Mouse (Mus musculus) large intestine, adult 2 months (tissue): ENCODE measurements around the gene Zfp280b. TPM values are rescaled to one million over a fixed set of nuclear protein-coding genes. Genes with fewer than 3 reads are reported as not detected.
"Not testable (repeated sequence)": the region's sequence is repeated elsewhere in the genome, so short reads cannot be mapped to it uniquely, and the experiment has no call there.

ENCODE experiments used
- DNase-seq: peaks from one replicate; pipeline ENCODE4 v3.0.0-alpha.2; 2012; ENCODE audit warnings: low read depth, low spot score
- WGBS: fragments of 180-500 bp; shearing (Covaris S2); methylation state at CpG from one replicate; pipeline ENCODE4 v1.1.7; 2018; 5-methylcytosine and 5-hydroxymethylcytosine counted together
- polyA plus RNA-seq: library from polyadenylated mRNA; depleted of rRNA; stranded (reverse); fragments of >200 nt; gene quantifications from 2 replicates; pipeline ENCODE4 v1.2.3, GENCODE M21; 2012

Zfp280b gene
- polyA plus RNA-seq, 1 experiment: 6.5 TPM

DNA sequence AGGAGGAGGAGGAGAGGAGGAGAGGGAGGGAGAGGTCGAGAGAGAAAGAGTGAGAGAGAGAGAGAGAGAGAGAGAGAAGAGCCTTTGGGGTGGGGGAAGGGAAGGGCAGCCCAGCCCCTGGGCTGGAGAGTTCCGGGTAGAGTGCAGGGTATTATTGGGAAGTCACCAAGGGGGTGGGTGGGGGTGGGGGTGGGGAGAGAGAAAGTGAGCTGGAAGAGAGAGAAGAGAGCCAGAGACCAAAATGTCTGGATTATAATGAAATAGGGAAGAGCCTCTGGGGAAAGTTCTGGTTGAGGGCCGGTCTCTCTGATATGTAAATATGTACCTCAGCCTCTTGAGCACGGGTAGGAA lies 4.5 kb upstream of the Zfp280b start:
- WGBS: 19% methylated on average over 4 of the region's 4 CpGs

DNA sequence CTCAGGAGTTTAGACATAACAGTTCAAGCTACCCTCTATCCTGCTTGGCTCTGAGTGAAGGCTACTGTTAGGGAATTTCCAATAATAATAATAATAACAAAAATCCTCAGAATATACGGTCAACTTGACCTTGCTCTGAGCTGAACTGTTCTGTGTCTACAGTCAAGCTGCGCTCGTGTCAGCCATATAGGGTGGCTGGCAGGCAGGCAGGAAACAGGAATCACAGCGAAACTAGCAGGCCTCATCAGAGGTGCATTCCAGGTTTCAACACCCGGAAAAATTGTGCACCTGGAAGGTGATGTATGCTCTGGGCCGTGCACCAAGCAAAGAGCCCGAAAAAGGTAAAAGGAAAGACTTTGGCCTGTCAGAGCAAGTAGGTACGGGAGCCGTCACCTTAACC lies 4.1 kb upstream of the Zfp280b start:
- 49% methylated on average over 9 of the region's 9 CpGs for WGBS
- no peak for DNase-seq

More for the DNA sequence above, 4.5 kb upstream of the Zfp280b start:
- no peak for DNase-seq

DNA sequence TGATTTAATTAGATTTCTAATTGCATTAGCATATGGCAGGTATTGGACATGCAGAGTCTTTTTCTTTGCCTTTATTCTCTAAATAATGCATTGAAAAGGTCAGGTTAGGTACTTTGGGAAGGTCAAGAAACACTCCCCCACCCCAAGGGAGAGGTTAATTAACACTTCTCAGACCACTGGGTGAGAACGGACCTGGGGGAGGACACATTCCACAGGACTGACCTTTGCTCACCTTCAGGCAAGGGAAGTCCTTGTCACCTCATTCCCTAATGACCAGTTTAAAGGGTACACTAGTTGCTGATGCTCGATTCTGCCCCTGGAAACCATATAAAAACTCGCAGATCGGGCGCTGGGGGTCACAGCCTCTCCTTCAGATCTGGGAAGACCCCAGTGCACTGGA lies 3.2 kb upstream of the Zfp280b start:
- WGBS: 92% methylated on average over 5 of the region's 5 CpGs
- DNase-seq: no peak

DNA sequence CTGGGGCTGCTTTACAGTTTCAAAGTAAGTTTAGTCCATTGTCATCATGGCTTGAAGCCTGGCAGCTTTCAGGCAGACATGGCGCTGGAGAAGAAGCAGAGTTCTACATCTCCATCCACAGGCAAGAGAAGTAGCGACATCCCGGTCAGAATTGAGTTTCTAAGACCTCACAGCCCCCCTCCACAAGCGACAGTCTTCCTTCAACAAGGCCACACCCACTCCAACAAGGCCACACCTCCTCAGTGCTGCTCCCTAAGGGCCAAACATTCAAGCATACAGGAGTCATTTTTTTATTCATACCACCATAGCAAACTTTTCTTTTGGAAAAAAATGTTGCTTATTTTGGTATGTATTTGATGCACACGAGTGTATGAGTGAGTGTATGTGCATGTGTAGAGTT lies 2.0 kb upstream of the Zfp280b start:
- DNase-seq: no peak
- WGBS: 77% methylated on average over 5 of the region's 5 CpGs

DNA sequence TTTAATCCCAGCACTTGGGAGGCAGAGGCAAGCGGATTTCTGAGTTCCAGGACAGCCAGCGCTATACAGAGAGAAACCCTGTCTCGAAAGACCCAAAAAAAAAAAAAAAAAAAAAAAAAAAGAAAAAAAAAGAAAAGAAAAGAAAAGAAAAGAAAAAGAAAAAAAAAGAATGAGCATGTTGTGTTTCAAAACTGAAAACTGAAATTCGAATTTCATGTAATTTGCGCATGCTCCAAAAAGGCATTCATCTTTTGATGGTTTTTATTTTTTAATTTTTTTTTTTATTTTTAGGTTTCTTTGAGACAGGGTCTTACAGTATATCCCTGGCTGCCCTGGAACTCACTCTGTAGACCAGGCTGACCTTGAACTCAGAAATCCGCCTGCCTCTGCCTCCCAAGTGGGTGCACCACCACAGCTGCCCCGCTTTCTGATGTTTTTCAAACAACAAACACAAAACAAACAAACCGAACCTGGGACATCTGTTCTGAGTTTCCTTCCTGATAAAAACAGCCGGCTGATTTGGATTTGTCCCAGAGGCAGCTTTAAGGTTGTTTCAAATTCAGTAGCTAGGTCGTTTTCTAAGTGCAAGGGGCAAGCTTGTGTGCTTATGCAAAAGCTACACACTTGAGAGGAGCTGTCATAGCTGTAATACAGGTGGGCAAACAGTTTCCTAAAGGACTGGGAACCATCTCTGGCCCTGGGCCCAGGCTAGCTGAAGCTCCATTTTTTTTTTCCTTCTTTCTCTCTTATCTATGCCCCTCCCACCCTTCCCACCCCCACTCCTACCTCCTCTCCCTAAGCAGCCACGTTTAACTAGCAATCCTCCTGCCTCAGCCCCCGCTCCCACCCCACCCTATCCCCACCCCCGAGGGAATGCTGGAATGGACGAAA lies 694 bp upstream of the Zfp280b start:
- DNase-seq: no peak
- 38% methylated on average over 14 of the region's 14 CpGs for WGBS

DNA sequence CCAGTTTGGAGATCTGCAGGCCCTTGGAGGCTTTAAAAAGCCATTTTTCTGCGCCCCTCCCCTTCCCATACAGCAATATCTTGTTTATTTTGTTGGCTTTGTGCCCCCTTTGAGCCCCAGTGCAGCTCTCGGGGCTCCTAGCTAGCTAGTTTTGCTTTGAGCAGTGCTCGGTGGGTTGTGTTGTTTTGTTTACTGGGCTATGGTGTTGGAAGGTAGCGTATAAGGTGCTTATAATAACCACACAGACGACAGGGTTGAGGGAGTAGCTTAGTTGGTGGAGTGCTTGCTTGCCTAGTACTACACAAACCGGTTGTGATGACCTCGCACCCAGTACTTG lies 637 bp downstream of the Zfp280b start:
- WGBS: 4% methylated on average over 7 of the region's 7 CpGs
- no peak for DNase-seq

DNA sequence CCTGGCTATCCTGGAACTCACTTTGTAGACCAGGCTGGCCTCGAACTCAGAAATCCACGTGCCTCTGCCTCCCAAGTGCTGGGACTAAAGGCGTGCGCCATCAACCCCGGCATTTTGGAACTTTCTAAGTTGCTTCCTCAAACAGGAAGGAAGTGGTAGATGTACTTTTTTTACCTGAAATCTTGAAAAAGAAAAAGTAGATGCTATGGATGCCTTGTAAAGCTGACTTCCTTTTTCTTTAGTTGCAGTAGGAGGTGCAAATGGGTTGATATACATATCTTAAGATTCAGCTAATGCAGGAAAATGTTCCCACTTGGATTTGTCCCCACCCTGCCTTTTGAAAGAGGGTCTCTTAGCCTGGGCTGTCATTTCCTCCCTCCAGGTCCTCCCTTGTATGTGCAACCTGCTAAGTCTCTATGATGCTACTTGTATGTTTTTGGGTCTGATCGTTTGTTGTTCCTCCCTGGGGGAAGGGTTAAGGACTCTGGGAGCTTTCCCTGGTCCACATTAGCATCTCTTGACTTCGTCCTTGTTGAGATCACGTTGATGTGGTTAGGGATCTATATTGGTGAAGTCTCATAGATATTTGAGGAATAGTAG lies 1.7 kb downstream of the Zfp280b start:
- DNase-seq: no peak
- WGBS: 86% methylated on average over 8 of the region's 8 CpGs

DNA sequence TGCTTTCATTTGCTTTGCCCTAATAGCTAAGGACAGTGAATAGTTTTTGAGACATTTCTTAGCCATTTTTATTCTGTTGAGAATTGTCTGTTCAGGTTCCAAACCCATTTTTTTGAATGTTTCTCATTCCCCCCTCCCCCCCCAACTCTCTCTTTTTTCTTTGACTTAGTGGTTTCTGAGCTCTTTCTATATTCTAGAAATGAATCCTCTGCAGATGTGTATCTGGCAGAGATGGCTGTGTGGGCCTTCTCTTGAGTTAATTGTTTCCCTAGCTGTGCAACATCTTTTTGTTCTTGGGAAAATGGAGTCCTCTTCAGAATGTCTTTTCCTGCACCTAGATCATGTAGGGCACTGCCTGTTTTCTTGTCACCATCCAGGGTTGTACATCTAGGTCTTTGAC lies 2.8 kb downstream of the Zfp280b start:
- no peak for DNase-seq

DNA sequence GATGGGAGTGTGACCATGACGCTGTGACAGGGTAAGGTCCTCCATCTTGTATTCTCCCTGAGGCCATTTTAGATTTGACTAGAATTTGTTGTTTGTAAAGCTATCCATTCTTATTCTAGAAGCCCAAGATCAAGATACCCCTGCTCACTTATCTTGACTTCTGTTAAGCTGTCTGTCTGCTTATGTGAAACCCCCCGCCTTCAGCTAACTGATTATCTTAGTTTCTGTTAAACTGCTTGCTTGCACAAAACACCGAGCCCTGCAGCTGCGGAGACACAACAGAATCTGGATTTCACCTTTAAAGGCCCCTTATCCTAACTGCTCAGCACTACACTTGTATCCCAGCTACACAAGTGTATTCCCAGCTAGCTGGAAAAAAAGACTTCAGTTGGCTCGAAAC lies 4.5 kb downstream of the Zfp280b start:
- DNase-seq: no peak
- WGBS: 96% methylated on average over 5 of the region's 5 CpGs

DNA sequence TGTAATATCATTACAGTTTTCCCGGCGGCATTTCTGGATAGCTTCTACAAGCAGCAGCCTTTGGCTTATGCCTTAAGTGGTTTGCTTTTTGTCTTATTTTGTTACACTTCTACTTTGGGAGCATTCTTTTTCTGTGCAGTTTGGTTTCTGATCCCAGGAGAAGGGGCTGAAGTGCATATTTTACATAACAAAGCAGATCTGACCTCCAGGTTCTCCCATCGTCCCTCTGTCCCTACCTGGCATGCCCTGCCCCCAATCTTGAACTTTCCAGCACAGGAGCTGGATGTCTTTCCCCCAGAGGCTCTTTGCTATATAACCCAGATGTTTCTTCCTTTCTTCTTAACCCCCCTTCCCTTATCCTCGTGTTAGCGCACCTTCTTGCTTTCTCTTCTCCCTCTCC lies 12.9 kb downstream of the Zfp280b start:
- 63% methylated on average over 5 of the region's 5 CpGs for WGBS
- no peak for DNase-seq

DNA sequence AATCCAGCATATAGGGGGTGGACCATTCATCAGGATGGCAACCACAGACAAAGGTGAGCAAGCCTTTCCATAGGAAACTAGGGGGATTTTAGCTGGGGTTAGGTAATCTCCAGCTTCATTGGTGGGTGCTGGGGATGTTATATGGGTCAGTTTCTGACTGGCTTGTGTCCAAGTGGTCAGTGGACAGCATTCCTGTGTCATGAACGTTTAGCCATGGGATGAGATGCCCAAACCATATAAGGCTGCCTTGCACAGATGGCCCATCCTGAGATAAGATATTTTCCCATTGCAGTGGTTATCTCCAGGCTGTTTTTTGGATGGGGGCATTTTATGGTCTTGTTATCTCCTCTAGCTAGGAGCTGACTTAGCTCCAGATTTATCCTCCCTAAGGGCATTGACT lies 14.3 kb downstream of the Zfp280b start:
- 0% methylated on average over 1 of the region's 1 CpGs for WGBS
- DNase-seq: no peak

DNA sequence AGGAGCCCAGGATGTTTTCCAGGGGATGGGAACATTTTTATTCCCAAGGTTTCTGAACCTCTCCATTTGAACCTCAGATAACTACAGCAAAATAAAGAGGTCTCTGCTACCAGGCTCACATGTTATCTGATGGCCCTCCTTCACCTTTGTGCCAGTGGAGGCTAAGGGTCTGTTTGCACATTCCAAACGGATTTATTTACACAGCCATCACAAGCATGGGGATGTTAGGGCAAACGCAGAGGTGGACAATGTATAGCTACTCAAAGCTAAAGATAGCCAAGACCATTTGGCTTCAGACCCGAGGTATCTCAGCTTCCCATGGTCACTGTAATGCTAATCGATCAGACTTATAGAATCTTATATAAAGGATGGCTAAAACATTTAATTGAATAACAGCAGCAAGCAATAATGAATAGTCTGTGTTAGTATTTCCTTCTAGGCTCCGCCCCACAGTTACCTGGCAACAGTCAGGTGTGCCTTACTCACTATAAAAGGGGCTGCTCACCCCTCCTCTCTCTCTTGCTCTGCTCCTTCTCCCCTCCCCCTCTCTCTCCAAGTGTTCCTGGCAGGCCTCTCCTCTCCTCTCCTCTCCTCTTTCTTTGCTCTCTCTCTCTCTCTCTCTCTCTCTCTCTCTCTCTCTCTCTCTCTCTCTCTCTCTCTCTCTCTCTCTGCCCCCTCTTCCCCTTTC lies 14.9 kb downstream of the Zfp280b start:
- 17% methylated on average over 5 of the region's 5 CpGs for WGBS
- no peak for DNase-seq

DNA sequence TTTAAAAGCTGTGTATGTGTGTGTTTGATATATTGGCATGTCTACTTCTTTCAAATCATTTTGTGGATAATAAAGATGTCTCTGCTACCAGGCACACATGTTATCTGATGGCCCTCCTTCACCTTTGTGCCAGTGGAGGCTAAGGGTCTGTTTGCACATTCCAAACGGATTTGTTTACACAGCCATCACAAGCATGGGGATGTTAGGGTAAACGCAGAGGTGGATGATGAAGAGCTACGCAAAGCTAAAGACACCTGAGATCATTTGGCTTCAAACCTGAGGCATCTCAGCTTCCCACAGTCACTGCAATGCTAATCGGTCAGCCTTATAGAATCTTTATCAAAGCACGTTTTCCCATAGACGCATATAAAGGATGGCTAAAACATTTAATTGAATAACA lies 16.5 kb downstream of the Zfp280b start:
- DNase-seq: no peak
- 15% methylated on average over 6 of the region's 6 CpGs for WGBS

DNA sequence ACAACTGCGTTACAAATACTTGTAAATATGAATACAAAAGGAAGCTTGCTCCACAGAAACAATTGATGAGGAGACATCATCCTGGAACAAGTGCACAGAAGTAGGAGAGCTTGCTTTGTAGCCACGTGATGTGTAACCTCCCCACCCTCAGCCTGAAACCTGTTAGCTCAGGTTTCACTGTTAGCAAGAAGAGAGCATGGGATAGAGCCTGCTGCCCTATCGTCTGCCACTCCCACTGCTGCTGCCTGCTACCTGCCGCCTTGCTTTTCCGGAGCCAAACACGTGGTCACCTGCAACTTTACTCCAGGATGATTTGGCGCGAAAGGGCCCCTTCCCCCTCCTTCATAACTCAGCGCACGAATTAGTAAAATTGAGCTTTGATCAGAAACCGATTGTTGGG lies 19.4 kb downstream of the Zfp280b start:
- no peak for DNase-seq
- 71% methylated on average over 11 of the region's 11 CpGs for WGBS

DNA sequence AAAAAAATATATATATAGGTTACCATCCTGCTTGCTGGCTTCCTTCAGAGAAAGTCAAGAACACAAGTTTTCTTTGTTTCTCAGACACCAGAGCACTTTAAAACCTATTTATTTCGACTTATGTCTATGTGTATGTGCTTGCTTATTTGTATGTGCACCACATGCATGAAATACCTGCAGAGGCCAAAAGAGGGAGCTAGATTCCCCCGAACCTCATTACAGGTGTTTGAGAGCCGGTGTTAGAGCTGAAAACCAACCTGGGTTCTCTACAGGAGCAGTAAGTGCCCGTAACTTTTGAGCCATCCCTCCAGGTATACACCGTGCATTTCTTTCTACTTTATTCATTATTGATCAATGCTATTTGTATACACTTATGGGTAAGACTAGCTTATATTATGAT lies 30.0 kb downstream of the Zfp280b start:
- WGBS: 97% methylated on average over 5 of the region's 5 CpGs
- DNase-seq: no peak

DNA sequence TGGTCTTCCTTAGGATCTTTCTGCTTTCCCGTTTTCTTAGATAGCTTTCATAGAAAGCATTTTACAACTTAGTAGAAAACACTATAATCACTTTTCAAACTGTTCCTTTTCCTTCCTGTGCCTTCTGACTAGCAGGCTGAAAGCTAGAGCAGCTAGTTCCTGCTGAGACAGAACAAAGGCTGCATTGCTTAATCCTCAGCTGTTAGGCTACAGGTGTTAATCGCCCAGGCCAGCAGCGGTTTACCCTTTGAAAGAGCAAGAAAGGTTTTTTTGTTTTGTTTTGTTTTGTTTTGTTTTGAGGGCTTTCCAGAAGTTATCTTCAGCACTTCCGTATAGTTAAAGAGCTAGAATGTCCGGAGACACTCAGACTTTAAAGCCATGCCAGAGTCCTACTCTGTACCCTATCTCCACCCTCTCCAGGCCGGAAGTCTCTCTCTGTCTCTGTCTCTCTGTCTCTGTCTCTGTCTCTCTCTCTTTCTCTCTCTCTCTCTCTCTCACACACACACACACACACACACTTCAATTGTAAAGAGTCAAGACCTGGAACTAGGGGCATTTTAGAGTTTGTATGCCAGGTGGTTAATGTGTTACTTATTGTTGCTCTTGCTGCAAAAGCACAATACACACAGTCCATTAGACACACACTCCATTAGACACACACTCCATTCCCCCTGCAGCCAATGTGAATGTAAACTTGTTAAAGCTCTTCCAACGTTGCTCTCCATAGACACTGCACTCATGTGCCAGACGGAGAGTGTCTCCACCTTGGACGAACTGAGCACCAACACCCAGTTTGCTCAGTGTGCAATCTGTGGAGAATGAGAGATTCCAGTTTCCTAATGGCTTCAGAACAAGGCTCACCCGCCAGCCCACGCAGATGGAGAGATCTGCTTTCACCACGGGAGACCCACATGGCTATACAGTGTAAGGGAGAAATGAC lies 35.5 kb downstream of the Zfp280b start:
- 13% methylated on average over 12 of the region's 12 CpGs for WGBS
- DNase-seq: peak; percentile 29

DNA sequence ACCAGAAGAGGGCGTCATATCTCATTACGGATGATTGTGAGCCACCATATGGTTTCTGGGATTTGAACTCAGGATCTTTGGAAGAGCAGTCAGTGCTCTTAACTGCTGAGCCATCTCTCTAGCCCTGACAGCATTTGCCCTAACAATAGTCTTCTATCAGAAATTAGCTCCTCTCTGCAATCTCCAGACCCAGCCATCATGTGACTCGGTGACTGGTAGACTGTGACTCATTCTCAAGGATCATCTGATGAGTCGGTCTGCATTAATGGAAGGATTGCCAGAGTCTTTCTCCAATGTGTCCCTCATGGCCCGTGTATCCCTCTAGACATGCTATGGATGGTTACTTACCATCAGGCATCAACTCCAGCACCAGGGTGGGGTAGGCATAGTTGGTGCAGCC lies 39.6 kb downstream of the Zfp280b start:
- DNase-seq: not testable (repeated sequence)
- WGBS: 90% methylated on average over 5 of the region's 5 CpGs

DNA sequence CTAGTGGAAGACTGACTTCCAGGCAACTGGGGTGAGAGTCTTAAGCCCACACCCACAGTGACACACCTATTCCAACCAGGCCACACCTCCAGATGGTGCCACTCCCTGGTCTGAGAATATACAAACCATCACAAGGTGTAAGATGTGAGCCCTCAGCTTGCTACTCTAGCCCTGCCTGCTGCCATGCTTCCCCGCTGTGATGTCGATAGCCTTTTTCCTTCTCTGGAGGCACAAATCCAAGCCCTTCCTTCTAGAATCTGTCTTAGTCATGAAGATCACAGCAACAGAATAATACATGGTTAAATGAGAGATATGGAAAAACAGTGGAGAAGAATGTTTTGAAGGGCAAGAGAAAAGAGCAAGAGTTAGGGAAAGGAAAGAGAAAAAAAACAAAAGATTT lies 44.6 kb downstream of the Zfp280b start:
- DNase-seq: not testable (repeated sequence)
- 97% methylated on average over 2 of the region's 2 CpGs for WGBS
